Mouse (Mus musculus) left cerebral cortex, adult 9 months (tissue): ENCODE measurements around the gene Cdx2.

Experiments
- DNase-seq, 2 experiments: peaks; one replicate each; pipeline ENCODE4 v3.0.0; 2022; ENCODE audit warnings: low spot score in 2 of 2

Gene Cdx2

DNA sequence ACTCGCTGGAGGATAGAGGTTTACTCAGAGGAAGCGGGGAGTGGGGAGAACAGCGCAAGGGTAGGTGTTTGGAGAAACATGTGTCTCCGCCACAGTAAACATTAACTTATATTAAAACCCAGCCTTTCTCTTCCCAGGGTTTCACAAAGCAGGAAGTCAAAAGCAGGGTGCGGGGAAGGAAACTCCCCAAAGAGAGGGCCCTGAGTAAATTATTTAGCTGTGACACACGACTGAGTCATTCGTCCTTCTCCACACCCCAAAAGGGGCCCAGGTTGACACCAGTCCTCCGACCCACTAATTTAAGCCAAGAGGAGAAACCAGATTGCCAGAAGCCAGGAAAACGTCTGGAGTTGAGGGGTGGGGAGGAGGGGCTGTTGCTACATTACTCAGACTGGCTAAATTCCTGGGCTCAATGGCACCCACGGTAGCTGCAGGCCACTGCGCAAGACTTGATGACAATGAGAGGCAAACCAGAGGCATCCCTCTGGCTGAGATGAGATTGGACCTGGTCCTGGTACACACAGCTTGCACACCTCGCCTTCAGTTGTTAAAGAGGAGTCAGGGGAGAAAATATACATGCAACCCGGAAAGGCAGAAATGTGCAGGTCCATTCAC is 14.5 kb downstream of the Cdx2 start:
- no peak for DNase-seq

DNA sequence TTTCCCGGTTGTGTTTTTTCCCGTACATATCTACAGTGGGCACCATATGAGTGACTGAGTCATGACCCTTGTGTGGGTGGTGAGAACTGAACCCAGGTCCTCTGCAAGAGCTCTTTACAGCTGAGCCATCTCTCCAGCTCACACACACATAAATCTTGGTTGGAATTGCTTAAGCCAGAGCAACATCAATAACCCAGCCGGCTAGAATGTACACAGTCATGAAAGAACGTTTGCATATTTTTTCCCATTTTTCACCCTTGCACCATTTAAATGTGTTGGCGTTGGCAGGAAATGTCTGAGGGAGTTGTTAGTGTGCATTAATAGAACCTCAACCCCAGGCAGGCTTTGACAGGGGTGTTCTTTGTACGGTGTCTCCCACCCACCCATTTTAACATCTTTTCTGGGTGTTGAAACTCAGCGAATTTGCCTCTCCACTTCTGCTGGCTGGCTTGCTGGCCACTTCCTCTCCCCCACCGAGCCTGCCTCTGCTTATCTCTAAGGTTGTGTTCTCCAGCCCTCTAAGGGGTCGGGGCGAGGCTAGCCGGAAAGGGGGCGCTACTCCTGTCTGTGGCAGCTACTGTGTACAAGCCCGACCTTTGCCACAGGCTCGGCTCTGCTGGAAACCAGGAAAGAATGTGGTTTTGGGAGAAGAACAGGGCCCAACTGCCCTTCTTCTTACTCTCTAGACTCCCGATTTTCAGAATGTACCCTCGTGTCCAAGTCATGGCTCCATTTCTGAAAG is 15.1 kb downstream of the Cdx2 start:
- no peak for DNase-seq

DNA sequence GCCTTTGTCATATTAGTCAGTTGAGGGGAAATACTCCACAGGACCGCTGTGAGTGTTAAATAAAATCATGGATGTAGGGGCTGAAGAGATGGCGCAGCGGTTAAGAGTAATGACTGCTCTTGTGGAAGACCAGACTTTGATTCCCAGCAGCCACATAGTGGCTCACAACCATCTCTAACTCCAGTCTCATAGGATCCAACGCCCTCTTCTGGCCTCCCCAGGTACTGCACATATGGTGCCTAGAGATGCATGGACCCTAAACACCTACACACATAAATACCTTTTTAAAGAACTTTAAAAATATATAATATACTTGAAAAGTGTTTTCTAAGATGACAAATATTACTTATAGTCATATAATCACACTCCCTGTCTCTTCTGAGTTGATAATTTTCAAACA is 22.7 kb downstream of the Cdx2 start:
- no peak for DNase-seq

DNA sequence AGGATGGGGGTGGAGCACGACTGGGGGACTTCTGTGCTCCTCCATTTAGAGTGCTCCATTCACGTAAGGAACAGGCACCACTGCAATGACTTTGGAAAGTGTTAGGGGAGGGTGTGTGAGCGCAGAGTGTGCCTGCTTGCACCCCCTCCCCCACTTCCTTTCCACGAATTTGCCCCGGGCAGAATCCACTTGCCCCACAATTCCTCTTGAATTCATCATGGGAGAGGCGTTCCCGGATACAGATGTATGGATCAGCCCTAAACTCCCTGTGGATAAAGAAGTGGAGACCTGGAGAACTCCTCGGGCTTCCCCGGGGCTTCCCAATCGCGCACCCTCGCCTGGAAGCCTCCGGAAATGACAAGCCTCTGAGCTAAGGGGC is 29.5 kb downstream of the Cdx2 start:
- no peak for DNase-seq

DNA sequence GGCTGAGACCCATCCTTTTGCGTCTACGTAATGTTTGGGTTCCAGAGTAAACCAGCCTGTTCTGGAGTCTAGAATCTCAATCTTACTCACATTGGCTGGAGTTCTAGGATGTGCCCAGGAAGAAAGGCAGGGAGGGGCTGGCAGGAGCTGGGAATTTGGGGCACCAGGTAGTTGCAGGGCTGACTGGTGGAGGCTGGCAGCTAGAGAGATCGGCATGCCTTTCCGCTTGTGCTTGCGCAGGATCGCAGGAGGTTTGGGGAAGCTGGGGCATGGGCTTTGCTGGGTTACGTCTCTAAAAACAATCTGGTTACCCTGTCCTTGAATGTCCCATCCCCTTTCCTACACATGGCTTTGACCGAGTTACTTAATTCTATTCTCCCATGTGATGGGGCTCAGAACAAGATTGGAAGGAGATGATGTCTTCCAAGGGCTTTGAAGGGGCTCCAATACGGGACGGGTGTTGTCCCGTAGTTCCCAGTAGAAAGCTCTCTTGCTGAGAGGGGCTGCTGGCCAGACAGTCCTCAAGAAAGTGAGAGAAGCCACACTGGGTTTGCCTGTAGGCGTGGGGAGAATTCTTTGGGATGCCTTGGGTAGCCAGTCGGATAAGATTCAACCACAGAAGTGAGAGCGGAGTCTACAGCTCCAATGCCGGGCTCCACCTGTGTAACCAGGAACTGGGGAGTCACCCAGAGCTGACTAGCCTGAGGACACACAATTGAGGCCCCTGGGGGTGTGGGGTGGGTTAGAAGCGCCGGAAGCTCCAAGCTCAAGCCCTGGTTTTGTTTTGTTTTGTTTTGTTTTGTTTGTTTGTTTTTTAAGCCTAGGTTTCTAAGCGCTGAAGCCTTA is 30.1 kb downstream of the Cdx2 start:
- no peak for DNase-seq

DNA sequence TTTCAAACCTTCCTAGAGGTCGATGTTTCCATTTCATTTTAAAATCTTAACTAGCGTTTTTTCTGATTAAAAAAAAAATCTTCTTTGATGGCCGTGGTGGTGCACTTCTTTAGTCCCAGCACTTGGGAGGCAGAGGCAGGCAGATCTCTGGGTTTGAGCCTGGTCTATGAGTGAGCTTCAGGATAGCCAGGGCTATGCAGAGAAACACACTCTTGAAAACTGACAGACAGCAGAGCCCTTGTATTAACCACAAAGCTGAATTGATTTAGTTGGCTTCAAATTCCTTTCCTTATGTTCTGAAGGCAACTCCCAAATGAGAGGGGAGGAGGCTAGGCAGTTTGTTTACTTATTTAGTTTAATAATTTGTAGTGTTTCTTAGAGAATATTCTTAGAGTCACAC is 31.3 kb downstream of the Cdx2 start:
- DNase-seq = no peak

DNA sequence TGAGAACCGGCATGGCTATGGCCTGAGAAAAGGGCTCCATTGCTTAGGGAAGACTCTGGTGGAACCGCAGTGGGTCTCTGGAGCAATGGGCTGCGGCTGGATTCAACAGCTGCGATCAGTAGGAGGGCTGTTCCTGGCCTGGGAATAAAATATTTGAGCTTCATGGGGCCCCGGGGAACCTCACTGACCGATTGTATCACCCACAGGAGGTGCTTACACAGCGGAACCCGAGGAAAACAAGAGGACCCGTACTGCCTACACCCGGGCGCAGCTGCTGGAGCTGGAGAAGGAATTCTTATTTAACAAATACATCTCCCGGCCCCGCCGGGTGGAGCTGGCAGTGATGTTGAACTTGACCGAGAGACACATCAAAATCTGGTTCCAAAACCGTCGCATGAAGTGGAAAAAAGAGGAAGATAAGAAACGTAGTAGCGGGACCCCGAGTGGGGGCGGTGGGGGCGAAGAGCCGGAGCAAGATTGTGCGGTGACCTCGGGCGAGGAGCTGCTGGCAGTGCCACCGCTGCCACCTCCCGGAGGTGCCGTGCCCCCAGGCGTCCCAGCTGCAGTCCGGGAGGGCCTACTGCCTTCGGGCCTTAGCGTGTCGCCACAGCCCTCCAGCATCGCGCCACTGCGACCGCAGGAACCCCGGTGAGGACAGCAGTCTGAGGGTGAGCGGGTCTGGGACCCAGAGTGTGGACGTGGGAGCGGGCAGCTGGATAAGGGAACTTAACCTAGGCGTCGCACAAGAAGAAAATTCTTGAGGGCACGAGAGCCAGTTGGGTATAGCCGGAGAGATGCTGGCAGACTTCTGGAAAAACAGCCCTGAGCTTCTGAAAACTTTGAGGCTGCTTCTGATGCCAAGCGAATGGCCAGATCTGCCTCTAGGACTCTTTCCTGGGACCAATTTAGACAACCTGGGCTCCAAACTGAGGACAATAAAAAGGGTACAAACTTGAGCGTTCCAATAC is 32.6 kb downstream of the Cdx2 start:
- DNase-seq = no peak

DNA sequence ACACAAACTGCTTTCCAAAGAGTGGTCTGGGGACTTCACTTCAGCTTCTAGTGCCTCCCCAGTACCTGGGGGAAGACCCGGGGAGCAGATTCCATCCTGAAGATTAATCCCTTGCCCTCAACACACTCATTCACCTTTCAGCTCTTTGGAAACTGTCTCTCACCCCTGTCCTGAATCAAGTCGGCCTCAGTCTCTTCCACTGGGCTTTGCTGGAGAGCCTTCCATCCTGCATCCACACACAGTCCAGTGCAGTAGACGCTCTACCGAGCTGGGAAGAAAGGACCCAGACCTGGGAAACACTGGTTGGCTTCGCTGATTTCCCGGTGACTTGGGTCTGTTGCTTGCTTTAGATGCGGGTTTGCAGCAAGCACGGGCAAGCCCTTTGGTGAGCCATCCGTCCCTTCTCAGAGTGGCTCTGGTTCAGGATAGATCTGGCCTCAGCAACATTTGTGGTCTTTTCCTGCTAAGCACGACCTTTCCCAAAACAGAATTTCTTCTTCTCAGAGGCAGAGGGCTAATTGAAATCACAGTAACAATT is 34.2 kb downstream of the Cdx2 start:
- no peak for DNase-seq

DNA sequence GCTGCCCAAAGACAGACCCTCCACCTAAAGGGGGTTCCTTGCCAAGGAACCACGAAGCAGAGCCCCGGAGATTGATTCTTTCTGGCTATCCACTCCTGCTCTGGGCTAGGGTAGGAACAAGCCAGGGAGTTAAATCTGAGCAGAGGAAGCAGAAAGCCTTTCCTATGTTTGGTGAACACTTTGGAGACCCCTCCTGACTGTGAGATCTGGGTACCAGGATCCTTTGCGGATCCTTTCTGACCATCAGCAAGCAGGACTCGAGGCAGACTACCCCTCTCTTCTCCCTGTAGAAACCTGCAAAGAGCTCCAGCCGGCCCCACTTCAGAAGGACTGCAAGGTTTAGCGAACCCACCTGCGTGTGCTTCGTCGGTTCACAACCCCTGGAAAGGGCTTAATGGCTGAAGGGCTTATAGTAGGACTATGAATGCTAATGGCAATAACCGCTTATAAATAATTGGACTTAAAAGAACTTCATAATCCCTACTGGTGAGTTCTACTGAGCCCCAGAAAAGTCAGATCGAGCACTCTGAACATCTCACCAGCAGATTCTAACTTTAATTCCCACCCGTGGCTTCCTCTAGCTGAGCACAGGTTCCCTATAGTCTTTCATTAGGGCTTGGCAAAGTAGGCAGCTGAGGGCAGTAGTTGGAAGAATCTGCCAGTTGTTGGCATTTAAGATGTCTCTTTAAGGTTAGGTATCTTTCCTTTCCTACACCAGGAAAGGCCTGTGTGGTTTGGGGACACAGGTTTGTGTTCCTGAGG is 34.8 kb downstream of the Cdx2 start:
- DNase-seq = no peak

DNA sequence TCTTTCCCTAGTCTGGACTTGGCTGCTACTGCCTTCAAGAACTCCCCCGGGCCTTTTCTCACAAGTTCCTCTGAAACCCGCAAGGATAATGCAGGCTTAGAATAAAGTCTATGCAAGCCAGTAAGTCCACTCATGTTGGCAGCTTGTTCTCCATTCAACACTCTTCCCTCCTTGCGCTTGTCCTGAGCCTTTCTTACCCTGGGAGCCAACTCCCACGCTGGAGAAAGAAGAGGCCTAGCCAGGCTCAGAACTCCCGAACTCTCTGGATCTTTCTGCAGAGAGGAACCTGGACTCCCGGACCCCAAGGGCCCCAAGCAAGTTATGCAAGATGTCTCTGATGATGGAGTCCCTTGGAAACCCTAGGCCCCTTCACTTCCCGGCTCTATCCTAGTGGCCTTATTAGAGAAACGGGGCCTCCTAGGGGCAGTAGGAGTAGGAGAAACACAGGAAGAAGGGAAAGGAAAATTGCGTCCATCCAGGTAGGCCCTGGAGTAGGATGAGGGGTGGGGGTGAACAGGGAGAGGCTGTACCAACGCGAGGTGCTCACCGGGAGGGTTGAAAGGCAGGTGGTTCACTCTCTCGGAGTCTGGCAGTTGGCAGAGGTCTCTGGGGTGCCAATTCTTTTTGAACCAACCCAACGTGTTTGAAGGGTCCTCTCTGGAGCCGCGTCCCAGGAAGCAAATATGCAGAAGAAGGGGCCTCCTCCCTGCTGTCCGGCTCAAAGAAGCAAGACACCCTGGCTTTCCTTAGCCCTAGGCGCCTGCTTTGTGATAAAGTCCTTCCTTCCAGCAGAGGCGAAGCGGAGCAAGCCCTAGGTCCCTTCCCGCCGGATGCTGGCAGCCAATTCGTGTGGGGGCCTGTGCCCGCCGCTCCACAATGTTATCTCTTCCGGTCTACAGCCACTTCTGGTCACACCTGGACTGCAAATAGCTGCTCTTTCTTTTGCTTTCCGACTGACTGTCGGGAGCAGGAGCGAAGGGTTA is 36.1 kb downstream of the Cdx2 start:
- DNase-seq = no peak

DNA sequence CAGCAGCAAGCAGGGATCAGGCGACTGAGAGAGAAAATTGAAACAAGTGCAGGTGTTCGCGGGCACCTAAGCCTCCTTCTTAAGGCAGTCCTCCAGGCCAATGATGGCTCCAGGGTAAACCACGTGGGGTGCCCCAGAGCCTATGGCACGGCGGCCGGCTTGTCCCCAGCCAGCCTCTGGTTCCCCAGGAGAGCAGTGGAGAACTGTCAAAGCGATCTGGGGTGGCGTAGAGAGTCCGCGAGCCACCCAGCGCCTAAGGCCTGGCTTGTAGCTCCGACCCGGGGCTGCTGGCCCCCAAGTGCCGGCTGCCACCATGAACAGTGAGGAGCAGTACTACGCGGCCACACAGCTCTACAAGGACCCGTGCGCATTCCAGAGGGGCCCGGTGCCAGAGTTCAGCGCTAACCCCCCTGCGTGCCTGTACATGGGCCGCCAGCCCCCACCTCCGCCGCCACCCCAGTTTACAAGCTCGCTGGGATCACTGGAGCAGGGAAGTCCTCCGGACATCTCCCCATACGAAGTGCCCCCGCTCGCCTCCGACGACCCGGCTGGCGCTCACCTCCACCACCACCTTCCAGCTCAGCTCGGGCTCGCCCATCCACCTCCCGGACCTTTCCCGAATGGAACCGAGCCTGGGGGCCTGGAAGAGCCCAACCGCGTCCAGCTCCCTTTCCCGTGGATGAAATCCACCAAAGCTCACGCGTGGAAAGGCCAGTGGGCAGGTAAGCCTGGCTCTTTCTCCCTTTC is 37.0 kb downstream of the Cdx2 start, which contains the start of gene Pdx1:
Gene Pdx1, plus strand, starts transcription at position 34 of the 747 bp plus-strand sequence.
- DNase-seq = no peak

DNA sequence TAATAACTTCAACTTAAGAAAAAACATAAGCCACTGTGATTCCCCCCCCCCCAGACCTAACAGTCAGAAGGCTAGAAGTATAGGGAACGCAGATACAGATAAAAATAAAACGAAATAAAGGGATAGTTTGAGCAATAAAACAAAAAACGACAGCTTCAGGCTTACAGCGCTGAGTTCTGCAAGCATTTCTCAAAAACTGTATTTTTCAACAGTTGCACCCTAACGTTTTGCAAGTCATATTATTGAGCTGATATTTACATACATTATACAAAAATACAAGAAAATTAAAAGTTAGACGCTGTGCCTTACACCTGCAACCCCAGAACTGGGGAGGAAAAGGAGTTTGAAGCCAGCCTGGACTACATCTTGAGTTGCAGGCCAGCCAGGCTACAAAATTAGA is 37.7 kb downstream of the Cdx2 start:
- DNase-seq = no peak

DNA sequence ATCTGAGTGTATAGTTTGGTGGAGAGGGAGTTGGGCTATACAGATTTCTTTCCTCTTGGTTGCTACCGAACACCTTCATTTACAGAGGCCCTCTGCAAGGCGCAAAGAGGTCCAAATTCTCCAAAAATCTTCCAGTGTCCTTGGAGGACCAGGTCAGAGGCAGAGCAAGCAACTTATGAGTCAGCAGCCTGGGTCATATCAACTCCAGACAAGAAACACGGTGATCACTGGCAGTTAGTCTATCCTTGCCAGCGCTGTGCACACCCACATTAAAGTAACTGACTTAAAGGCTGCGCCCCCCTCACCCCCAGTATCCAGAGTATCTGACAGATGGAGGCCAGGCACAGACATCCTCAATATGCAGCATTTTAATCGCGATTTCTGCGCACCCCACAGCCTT is 38.3 kb downstream of the Cdx2 start:
- no peak for DNase-seq

DNA sequence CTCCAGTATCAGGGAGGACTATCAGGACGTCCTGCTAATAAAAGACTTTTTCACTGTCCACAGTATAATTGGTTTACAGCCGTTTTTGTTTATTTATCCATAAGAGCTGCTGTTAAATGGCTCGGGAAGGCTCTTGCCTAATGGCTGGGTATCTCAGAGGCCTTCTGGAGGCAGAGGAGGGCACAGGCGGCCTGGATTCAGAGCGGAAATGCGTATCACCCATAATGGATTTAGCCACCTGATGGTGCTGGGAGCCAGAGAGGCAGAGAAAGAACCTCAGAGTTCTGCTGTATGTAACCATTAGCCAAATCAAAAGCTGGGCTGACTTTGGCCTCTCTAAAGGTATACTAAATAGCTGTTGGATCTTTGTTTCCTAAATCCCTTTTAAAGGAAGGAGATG is 39.6 kb downstream of the Cdx2 start:
- no peak for DNase-seq

DNA sequence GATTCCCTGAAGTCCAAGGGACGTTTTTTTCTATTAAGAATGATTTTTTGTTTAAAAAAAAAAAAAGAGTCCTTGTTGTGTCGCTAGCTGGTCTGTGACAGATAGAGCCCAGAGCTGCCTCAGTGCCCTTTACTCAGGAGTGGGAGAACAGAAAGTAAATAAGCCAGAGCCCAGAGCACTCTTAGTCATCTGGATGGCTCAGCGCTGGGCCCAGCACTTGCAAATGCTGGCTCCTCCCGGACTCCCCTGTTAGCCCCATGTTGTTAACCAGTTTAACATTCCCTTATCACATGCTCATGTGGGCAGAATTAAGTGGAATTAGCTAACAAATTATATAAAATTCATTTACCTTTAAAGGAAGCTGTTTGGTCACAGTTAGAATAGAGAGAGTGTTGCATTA is 43.1 kb downstream of the Cdx2 start:
- DNase-seq = no peak

DNA sequence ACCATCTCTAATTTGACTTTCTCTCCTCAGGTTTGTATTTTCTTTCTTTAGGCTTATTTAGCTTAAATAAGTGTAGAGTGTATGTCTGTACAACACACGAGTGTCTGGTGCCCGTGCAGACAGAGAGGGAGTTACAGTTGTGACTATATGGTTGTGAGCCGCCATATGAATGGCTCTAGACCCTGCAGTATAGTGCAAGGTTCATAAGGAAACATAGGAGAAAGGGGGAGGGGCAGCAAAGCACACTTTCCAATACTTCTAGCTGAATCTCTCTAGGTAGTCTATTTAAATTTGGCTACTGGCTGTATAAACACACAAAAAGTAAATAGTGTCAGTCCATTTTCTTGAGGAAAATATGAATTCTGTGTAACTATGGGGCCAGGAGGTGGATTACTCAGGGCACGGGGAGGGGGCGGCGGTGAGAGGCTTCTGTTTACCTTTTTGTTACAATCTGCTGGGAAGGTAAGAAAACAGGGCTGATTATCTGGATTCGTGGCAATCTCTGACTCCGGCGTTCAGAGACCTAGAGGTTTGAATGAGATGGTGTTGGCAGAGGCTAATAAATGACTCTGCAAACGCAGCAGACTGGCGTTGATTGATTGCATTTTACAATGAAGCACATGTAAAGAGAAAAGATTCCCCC is 45.0 kb downstream of the Cdx2 start:
- DNase-seq = no peak

DNA sequence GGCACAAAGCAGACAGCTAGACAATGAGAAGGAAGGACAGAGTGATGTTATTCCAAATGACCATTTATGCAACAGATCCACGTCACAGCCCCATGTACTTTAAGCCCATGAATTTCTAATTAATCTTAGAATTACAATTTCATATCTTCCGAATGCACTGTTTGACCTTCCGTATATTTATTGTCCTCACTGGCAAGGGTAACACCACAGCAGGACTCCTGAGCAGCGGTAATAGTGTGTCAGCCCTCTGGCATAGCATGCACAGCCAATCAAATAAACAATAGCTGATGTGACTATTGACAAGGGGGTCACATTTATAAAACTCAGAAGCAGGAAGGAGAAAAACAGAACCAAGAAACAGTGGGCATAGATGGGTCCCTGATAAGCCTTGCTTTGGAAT is 46.3 kb downstream of the Cdx2 start:
- DNase-seq = no peak

DNA sequence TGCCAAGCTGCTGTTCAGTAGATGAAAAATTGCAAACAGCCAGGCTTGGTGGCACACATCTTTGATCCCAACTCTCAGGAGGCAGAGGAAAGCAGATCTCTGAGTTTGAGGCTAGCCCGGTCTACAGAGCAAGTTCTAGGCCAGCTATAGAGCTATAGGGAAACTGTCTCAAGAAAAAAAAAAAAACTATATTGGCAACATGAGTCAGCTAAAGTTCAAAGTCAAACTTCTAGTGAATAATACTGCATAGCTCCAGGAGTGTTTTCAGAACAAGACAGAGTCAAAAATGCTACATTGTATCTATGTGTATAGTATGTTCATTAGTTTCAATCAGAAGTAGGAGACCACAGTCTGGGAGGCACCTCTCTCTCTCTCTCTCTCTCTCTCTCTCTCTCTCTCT is 46.9 kb downstream of the Cdx2 start:
- DNase-seq = no peak
